Mouse (Mus musculus): ENCODE measurements around the gene Olfr67. TPM values are rescaled to one million over a fixed set of nuclear protein-coding genes. Genes with fewer than 3 reads are reported as not detected.
A peak's percentile ranks its signal among the peaks of the same experiment; 100 is the strongest.
"Not testable (repeated sequence)": the region's sequence is repeated elsewhere in the genome, so short reads cannot be mapped to it uniquely, and the experiment has no call there.

Olfr67 gene
- polyA plus RNA-seq, 2 experiments: 0.02 TPM; not detected in 1

DNA sequence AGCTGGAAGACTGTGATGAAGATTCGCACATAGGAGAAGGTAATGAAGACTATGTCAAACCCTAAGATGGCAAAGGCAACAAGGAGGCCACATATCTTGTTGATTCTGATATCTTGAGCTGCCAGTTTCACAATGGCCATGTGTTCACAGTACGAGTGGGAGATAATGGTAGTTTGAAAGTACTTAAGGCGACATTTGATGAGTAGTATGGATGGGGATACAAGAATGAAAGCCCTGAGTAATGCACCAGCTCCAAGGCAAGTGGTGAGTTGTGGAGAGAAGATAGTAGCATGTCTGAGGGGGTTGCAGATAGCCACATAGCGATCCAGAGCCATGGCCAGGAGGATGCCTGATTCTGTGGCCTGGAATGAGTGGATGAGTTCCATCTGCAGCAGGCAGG lies 14.0 kb downstream of the Olfr67 start:
- H3K27ac ChIP-seq; H3K36me3 ChIP-seq (replicated peaks; ENCODE audit: control insufficient read depth, insufficient read depth, low read depth); H3K9ac ChIP-seq (replicated peaks); H3K4me2 ChIP-seq (ENCODE audit: low read depth); H3K4me3 ChIP-seq (ENCODE audit: insufficient read depth in 1 of 2, low read depth in 2 of 2, low read length in 2 of 2); H3K4me1 ChIP-seq (replicated peaks; ENCODE audit: control insufficient read depth in 2 of 2, insufficient read depth in 2 of 2, low read length in 1 of 2); H3K27me3 ChIP-seq (ENCODE audit: control insufficient read depth, insufficient read depth, low read length); H3K9me3 ChIP-seq (ENCODE audit: control insufficient read depth, low read length): not testable (repeated sequence)
- WGBS (ENCODE audit: insufficient replicate concordance): 26% methylated on average over 4 of the region's 4 CpGs
- ATAC-seq (ENCODE audit: insufficient read depth): peak; percentile 92
- peak; percentile 57 for TF ChIP-seq EP300 (IDR thresholded peaks at IDR 0.05; ENCODE audit: low read depth)
- peak in 2 of 3 experiments; percentile 38 for DNase-seq (ENCODE audit: low read depth in 3 of 3, low spot score in 3 of 3)

DNA sequence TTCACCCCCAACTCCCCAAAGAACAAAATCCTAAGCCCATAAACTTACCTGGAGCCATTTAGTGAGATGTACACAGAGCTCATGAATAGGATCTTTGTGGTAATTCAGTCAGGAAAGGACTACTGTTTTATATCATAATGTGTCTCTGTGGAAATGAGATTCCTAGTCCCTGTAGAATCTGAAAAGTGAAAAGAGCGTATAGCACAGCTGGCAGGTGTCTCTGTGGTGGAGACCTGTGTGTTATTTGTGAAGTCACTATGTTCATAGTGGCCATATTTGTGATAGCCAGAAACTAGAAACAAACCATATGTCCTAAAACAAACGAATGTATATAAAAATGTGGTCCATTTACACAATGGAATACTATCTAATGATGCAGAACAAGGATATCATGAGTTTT lies 20.1 kb downstream of the Olfr67 start, which contains the start of gene Olfr69:
Gene Olfr69, minus strand, starts transcription at position 101 of the 400 bp plus-strand sequence.
- H3K4me3 ChIP-seq (ENCODE audit: insufficient read depth in 1 of 2, low read depth in 2 of 2, low read length in 2 of 2): no peak within 1 kb of the TSS
- no peak within 1 kb of the TSS for H3K27ac ChIP-seq
- WGBS (ENCODE audit: insufficient replicate concordance): 64% methylated on average over 2 of the region's 2 CpGs
- no peak within 1 kb of the TSS for H3K4me2 ChIP-seq (ENCODE audit: low read depth)
- no peaks in the 10 kb centered on the region for H3K27me3 ChIP-seq (ENCODE audit: control insufficient read depth, insufficient read depth, low read length)
- no peak within 1 kb of the TSS for H3K9ac ChIP-seq (replicated peaks)
- no peak for TF ChIP-seq CTCF (IDR thresholded peaks at IDR 0.05; ENCODE audit: low read depth)
- no peak for TF ChIP-seq EP300 (IDR thresholded peaks at IDR 0.05; ENCODE audit: low read depth)
- DNase-seq (ENCODE audit: low read depth in 3 of 3, low spot score in 3 of 3) (no peak), ATAC-seq (ENCODE audit: insufficient read depth) (no peak)
- H3K9me3 ChIP-seq (ENCODE audit: control insufficient read depth, low read length): no peaks in the 10 kb centered on the region
- H3K36me3 ChIP-seq (replicated peaks; ENCODE audit: control insufficient read depth, insufficient read depth, low read depth): no peaks in the 10 kb centered on the region
- no peaks in the 10 kb centered on the region; a peak in 1 of 4 replicates for H3K4me1 ChIP-seq (replicated peaks; ENCODE audit: control insufficient read depth in 2 of 2, insufficient read depth in 2 of 2, low read length in 1 of 2)

DNA sequence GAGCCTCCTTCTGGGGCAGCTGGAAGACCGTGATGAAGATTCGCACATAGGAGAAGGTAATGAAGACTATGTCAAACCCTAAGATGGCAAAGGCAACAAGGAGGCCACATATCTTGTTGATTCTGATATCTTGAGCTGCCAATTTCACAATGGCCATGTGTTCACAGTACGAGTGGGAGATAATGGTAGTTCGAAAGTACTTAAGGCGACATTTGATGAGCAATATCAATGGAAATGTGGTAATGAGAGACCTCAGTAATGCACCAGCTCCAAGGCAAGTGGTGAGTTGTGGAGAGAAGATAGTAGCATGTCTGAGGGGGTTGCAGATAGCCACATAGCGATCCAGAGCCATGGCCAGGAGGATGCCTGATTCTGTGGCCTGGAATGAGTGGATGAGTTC lies 23.9 kb downstream of the Olfr67 start:
- H3K4me3 ChIP-seq (ENCODE audit: insufficient read depth in 1 of 2, low read depth in 2 of 2, low read length in 2 of 2); H3K36me3 ChIP-seq (replicated peaks; ENCODE audit: control insufficient read depth, insufficient read depth, low read depth); H3K4me1 ChIP-seq (replicated peaks; ENCODE audit: control insufficient read depth in 2 of 2, insufficient read depth in 2 of 2, low read length in 1 of 2); H3K27me3 ChIP-seq (ENCODE audit: control insufficient read depth, insufficient read depth, low read length); H3K4me2 ChIP-seq (ENCODE audit: low read depth); H3K27ac ChIP-seq; H3K9ac ChIP-seq (replicated peaks); H3K9me3 ChIP-seq (ENCODE audit: control insufficient read depth, low read length): not testable (repeated sequence)
- ATAC-seq (ENCODE audit: insufficient read depth): peak; percentile 82
- peak in 1 of 3 experiments; percentile 7 for DNase-seq (ENCODE audit: low read depth in 3 of 3, low spot score in 3 of 3)
- 23% methylated on average over 6 of the region's 6 CpGs for WGBS (ENCODE audit: insufficient replicate concordance)
- peak; percentile 37; the same call in 1 of the 2 replicates for TF ChIP-seq EP300 (IDR thresholded peaks at IDR 0.05; ENCODE audit: low read depth)

DNA sequence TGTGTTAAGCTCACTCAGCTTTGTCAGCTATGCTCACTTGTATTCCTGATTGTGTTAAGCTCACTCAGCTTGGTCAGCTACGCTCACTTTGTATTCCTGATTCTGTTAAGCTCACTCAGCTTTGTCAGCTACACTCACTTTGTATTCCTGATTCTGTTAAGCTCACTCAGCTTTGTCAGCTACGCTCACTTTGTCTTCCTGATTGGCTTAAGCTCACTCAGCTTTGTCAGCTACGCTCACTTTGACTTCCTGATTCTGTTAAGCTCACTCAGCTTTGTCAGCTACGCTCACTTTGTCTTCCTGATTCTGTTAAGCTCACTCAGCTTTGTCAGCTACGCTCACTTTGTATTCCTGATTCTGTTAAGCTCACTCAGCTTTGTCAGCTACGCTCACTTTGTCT lies 29.4 kb downstream of the Olfr67 start:
- H3K27me3 ChIP-seq (ENCODE audit: control insufficient read depth, insufficient read depth, low read length); H3K27ac ChIP-seq; H3K9me3 ChIP-seq (ENCODE audit: control insufficient read depth, low read length); H3K4me1 ChIP-seq (replicated peaks; ENCODE audit: control insufficient read depth in 2 of 2, insufficient read depth in 2 of 2, low read length in 1 of 2); H3K4me3 ChIP-seq (ENCODE audit: insufficient read depth in 1 of 2, low read depth in 2 of 2, low read length in 2 of 2); ATAC-seq (ENCODE audit: insufficient read depth); H3K36me3 ChIP-seq (replicated peaks; ENCODE audit: control insufficient read depth, insufficient read depth, low read depth); DNase-seq (ENCODE audit: low read depth in 3 of 3, low spot score in 3 of 3); H3K4me2 ChIP-seq (ENCODE audit: low read depth); H3K9ac ChIP-seq (replicated peaks): not testable (repeated sequence)
- 38% methylated on average over 6 of the region's 6 CpGs for WGBS (ENCODE audit: insufficient replicate concordance)

DNA sequence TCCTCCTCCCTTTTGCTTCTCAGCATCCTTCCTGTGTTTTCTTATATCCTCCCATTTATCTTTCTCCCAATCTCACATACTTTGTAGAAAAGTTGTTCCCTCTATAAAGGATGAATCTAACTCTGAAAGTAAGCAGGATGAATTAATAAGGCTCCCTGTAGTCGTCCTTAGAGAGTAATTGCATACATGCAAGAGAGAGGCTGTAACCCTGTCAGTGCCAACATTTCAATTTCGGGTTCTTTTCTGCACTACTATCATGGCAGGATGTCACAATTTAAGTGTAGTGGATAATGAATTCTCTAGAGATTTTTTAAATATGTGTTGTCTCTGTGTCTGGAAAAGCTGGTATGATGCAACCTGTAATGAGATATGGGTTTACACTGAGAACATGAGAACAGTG lies 34.4 kb downstream of the Olfr67 start, which contains the start of gene Olfr630:
Gene Olfr630, minus strand, starts transcription at position 101 of the 400 bp plus-strand sequence.
- Histone ChIP-seq H3K27me3 (ENCODE audit: control insufficient read depth, insufficient read depth, low read length) (no peaks in the 10 kb centered on the region), H3K36me3 (replicated peaks; ENCODE audit: control insufficient read depth, insufficient read depth, low read depth) (no peaks in the 10 kb centered on the region), H3K4me1 (replicated peaks; ENCODE audit: control insufficient read depth in 2 of 2, insufficient read depth in 2 of 2, low read length in 1 of 2) (no peaks in the 10 kb centered on the region), H3K4me2 (ENCODE audit: low read depth) (no peak within 1 kb of the TSS), H3K9ac (replicated peaks) (no peak within 1 kb of the TSS), H3K9me3 (ENCODE audit: control insufficient read depth, low read length) (no peaks in the 10 kb centered on the region), H3K4me3 (ENCODE audit: insufficient read depth in 1 of 2, low read depth in 2 of 2, low read length in 2 of 2) (no peak within 1 kb of the TSS), H3K27ac (no peak within 1 kb of the TSS)
- WGBS (ENCODE audit: insufficient replicate concordance): 30% methylated on average over 2 of the region's 2 CpGs
- TF ChIP-seq CTCF (IDR thresholded peaks at IDR 0.05; ENCODE audit: low read depth) (no peak), EP300 (IDR thresholded peaks at IDR 0.05; ENCODE audit: low read depth) (no peak)
- ATAC-seq (ENCODE audit: insufficient read depth) (no peak), DNase-seq (ENCODE audit: low read depth in 3 of 3, low spot score in 3 of 3) (no peak)

All from liver, embryonic 14.5 days (tissue).